Mouse (Mus musculus): Measurements from ENCODE around the gene Slmap.

DNA sequence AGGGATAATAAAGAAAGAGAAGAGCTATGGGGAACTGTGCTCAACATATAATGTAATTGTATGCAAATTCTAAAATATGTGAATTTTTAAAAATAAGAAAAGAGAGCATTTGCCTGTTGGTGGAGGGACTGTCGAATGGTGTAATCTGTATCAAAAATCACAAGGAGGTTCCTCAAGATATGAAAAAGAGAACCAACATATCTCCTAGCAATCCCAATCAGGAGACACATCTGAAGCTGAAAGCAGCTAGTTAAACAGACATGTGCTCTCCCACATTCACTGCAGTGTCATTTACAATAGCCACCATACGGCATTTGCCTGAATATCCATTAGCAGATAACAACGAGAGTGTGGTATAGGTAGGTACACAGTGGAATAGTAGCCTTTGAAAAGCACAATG, 18.1 kb upstream of the Slmap start:
- no peak for TF ChIP-seq CTCF (IDR thresholded peaks at IDR 0.05; ENCODE audit: borderline replicate concordance, insufficient read depth, low read depth, low read length)
- TF ChIP-seq POLR2A (IDR thresholded peaks at IDR 0.05; ENCODE audit: borderline replicate concordance, insufficient read depth, low read length), result no peak

All from cerebellum, adult 2 months (tissue).